Mouse (Mus musculus) liver, postnatal 0 days (tissue): Measurements from ENCODE around the gene Sf3a2. TPM values are rescaled to one million over a fixed set of nuclear protein-coding genes. Genes with fewer than 3 reads are reported as not detected.

Experiments used
- ATAC-seq: fragments of 200-750 bp; cut with Nextera tagmentation; 2 replicates; pipeline ENCODE4 v1.8.0; 2017; ENCODE audit warnings: mild to moderate bottlenecking, moderate library complexity
- DNase-seq: peaks from one replicate; pipeline ENCODE4 v3.0.0-alpha.2; 2016
- H3K27ac ChIP-seq: fragments of 300-500 bp; sonication (generic); 2 replicates; pipeline ENCODE4 v1.5.1; 2014; ENCODE audit warnings: antibody characterized with exemption, moderate library complexity, mild to moderate bottlenecking, low read depth
- H3K27me3 ChIP-seq: fragments of 300-500 bp; sonication (generic); 2 replicates; pipeline ENCODE4 v1.6.1; 2014; ENCODE audit warnings: low read length, control low read depth, mixed read lengths; ENCODE audit not compliant: insufficient read depth
- H3K36me3 ChIP-seq: fragments of 300-500 bp; sonication (generic); replicated peaks from 2 replicates; pipeline ENCODE4 v1.6.1; 2014; ENCODE audit warnings: mild to moderate bottlenecking, control low read depth, low read length, moderate library complexity, mixed read lengths; ENCODE audit not compliant: insufficient read depth
- H3K4me1 ChIP-seq: fragments of 300-500 bp; sonication (generic); 2 replicates; pipeline ENCODE4 v1.6.1; 2014; ENCODE audit warnings: antibody characterized with exemption, mild to moderate bottlenecking, control low read depth; ENCODE audit not compliant: insufficient read depth
- H3K4me2 ChIP-seq: fragments of 300-500 bp; sonication (generic); 2 replicates; pipeline ENCODE4 v1.6.1; 2014; ENCODE audit warnings: low read depth, mild to moderate bottlenecking, low read length, moderate library complexity, mixed read lengths
- H3K4me3 ChIP-seq: fragments of 300-500 bp; sonication (generic); 2 replicates; pipeline ENCODE4 v1.5.1; 2014; ENCODE audit warnings: low read depth, low read length
- H3K9ac ChIP-seq: fragments of 300-500 bp; sonication (generic); replicated peaks from 2 replicates; pipeline ENCODE4 v1.6.1; 2014; ENCODE audit warnings: mild to moderate bottlenecking, moderate library complexity
- H3K9me3 ChIP-seq: fragments of 300-500 bp; sonication (generic); 2 replicates; pipeline ENCODE4 v1.6.1; 2016; ENCODE audit warnings: mild to moderate bottlenecking, control low read depth, low read length, mixed read lengths
- CTCF ChIP-seq: sonication (generic); IDR thresholded peaks from 2 replicates; pipeline ENCODE4 v1.5.1; 2016; ENCODE audit warnings: antibody characterized with exemption, low read depth
- EP300 ChIP-seq: IDR thresholded peaks from 2 replicates; pipeline ENCODE4 v1.6.1; 2016; ENCODE audit warnings: antibody characterized with exemption, low read depth, mild to moderate bottlenecking
- WGBS: fragments of 180-500 bp; shearing (Covaris S2); extraction: QIAGEN DNeasy Blood & Tissue Kit; methylation state at CpG from one replicate; pipeline ENCODE4 v1.1.7; 2014; ENCODE audit not compliant: insufficient replicate concordance; 5-methylcytosine and 5-hydroxymethylcytosine counted together
- polyA plus RNA-seq: library from polyadenylated mRNA; unstranded; fragments of >200 nt; fragmentation: Nextera tagmentation; extraction: Ambion mirVana; gene quantifications from 2 replicates; pipeline ENCODE4 v1.2.1, GENCODE M21; 2015

Gene Sf3a2
- polyA plus RNA-seq, 1 experiment from 2014 or later: 20.9 TPM

DNA sequence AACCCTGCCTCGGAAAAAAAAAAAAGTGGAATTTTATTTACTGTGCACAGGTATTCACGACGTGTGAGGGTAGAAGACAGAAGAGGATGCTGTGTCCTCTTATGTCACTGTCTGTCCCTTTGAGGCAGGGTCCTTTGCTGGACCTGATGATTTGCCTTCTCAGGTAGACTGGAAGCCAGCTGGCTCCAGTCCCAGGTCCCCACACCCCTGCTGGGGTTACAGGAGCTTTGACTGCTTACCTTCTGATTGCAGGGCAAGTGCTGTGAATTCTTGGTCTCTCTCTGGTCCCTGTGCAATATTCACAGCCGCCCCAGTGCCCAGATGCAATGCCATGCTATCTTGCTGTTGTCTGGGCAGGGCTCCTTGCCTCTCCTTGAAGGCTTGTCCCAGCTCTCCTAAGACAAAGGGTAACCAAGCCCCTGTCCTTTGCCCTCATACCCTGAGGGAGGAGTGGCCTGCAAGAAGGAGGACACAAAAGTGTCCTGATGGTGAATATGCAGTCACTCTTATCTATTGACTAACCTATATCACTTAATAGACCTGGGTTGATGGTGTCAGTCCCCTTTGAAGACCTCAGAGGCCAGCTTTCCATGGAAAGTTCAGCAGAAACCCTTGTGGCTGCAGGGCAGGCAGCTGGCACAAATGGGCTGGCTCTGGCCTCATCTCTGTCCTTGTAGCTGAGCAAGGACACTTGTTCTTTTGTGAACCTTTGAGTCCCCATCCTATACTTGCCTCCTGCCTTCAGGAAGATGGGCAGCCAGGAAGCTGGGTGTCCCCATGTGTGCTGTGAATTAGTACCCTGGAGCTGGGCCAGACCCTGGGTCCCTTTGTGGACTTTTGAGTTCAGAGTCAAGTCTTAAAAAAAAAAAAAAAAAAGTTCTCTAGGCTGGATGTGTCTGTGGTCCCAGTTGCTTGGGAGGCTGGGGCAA lies 37.1 kb upstream of the Sf3a2 start:
- Histone ChIP-seq H3K4me1 (peaks cover 59% of the 10 kb centered on the region), H3K27me3 (no peaks in the 10 kb centered on the region), H3K4me2 (no peak overlapping the region), H3K4me3 (no peak overlapping the region), H3K36me3 (peaks cover 9% of the 10 kb centered on the region; the same call in 1 of the 2 replicates), H3K27ac (no peak overlapping the region), H3K9me3 (no peaks in the 10 kb centered on the region), H3K9ac (no peak overlapping the region)
- ATAC-seq: no peak
- 83% methylated on average over 4 of the region's 4 CpGs for WGBS
- no peak for DNase-seq
- TF ChIP-seq CTCF (no peak), EP300 (no peak)

DNA sequence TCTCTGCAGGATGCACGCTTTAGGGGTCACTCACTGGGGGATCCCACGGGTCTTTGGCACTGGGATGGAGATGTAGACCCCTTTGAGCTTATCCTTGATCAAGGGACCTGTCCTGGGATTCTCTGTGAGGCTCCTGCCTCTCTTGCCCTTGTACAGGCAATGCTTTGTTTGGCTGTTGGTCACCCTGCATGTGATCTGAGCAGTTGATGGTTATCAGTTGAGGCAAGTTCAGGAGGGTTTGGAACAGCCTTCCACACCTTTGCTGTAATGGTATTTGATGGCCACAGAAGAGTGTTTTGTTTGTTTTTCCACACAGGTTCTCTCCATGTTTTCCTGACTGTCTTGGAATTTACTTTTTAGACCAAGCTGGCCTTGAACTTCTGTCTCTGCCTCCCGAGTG lies 36.2 kb upstream of the Sf3a2 start:
- no peak for ATAC-seq

DNA sequence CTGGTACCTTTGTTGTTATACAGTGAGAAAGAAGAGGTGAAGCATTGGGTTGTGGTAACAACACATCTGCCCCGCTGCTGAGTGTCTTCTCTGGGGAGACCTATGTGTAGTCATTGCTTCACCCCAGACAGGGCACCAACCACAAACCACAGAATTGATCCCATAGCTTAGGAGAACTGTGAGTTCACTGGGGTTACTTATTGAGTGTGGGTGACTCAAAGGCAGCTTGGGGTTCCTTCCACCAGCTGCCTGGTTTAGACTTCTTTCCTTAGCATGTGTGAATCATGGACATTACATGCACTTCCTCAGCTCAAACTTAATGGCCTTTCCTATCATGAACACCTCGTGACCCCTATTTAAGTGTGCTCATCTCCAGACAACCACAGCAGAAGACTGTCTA lies 34.5 kb upstream of the Sf3a2 start:
- no peak for ATAC-seq
- no peaks in the 10 kb centered on the region for H3K27me3 ChIP-seq
- no peak for DNase-seq
- no peak overlapping the region for H3K4me3 ChIP-seq
- no peak for TF ChIP-seq EP300
- TF ChIP-seq CTCF: no peak
- H3K9me3 ChIP-seq: no peaks in the 10 kb centered on the region
- H3K4me1 ChIP-seq: peaks cover 38% of the 10 kb centered on the region
- no peak overlapping the region for H3K4me2 ChIP-seq
- WGBS: 66% methylated on average over 2 of the region's 2 CpGs
- H3K27ac ChIP-seq: no peak overlapping the region; the same call in 1 of the 2 replicates
- peaks cover 30% of the 10 kb centered on the region for H3K36me3 ChIP-seq
- H3K9ac ChIP-seq: no peak overlapping the region

More for the DNA sequence above, 36.2 kb upstream of the Sf3a2 start:
- H3K4me1 ChIP-seq: peaks cover 52% of the 10 kb centered on the region
- no peak overlapping the region for H3K4me2 ChIP-seq
- peaks cover 17% of the 10 kb centered on the region for H3K36me3 ChIP-seq
- no peaks in the 10 kb centered on the region for H3K27me3 ChIP-seq
- H3K9ac ChIP-seq: 0 out of 2 replicates have a peak overlapping the region, but pooled peaks have one; percentile 5
- no peak overlapping the region for H3K27ac ChIP-seq
- 78% methylated on average over 3 of the region's 3 CpGs for WGBS
- H3K9me3 ChIP-seq: no peaks in the 10 kb centered on the region
- H3K4me3 ChIP-seq: no peak overlapping the region
- TF ChIP-seq EP300 (no peak), CTCF (no peak)
- DNase-seq: no peak

DNA sequence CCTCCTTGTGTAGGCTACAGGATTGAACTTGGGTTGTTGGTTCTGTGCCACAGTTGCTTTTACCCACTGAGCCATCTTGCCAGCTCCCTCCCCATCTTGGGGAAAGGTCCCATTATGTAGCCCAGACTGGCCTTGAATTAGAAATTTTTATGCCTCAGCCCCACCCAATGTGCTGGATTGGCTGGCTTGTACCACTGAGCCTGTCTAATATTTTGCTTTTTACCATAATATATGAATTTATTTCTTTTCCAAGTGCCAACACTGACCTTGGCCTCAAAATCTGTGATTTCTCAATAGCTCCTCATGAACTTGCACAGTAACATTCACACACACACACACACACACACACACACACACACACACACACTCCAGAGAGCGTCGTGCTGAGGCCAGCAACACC lies 32.3 kb upstream of the Sf3a2 start:
- H3K27ac ChIP-seq: peak overlapping the region; percentile 77
- no peak for DNase-seq
- H3K36me3 ChIP-seq: peaks cover 47% of the 10 kb centered on the region
- no peaks in the 10 kb centered on the region for H3K9me3 ChIP-seq
- no peak overlapping the region for H3K4me3 ChIP-seq
- H3K27me3 ChIP-seq: no peaks in the 10 kb centered on the region
- no peak overlapping the region for H3K4me2 ChIP-seq
- H3K4me1 ChIP-seq: peaks cover 28% of the 10 kb centered on the region
- peak; percentile 15; the same call in 1 of the 2 replicates for ATAC-seq
- WGBS: 67% methylated on average over 2 of the region's 2 CpGs
- TF ChIP-seq CTCF (no peak), EP300 (no peak)
- H3K9ac ChIP-seq: no peak overlapping the region; the same call in 1 of the 2 replicates

DNA sequence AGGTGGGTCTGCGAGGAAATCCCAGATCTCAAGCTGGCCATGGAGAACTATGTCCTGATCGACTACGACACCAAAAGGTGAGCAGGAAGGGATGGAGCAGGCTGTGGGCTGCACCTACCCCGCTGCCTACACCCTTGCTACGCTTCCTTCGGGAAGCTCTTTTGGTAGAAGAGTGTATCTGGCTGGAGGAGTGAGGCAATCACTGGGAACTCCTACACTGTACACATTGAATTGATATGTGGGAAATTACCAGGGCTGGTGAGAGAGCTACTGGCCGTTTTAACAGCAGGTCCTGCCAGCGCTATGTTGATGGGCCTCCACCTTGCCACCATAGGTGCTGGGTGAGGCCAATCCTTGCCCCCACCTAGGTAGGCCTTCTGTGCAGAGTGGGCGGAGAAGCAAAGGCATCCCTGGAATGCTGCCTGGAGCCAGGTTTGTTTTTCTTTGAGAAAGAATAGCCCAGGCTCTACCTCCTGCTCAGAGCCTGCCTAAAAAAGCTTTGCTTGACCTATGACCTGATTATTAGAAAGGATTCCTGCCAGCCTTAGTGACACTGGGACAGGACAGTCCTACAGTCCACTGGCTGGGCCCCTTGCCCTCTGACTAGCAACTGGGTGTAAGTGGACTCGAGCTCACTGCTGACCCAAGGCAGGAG lies 31.7 kb upstream of the Sf3a2 start:
- DNase-seq (no peak), ATAC-seq (peak; percentile 78)
- Histone ChIP-seq H3K4me2 (no peak overlapping the region), H3K4me1 (peaks cover 23% of the 10 kb centered on the region), H3K4me3 (no peak overlapping the region), H3K27me3 (no peaks in the 10 kb centered on the region), H3K27ac (peak overlapping the region; percentile 77), H3K9ac (no peak overlapping the region; the same call in 1 of the 2 replicates), H3K36me3 (peaks cover 52% of the 10 kb centered on the region), H3K9me3 (no peaks in the 10 kb centered on the region)
- WGBS: 78% methylated on average over 10 of the region's 10 CpGs
- no peak for TF ChIP-seq EP300

DNA sequence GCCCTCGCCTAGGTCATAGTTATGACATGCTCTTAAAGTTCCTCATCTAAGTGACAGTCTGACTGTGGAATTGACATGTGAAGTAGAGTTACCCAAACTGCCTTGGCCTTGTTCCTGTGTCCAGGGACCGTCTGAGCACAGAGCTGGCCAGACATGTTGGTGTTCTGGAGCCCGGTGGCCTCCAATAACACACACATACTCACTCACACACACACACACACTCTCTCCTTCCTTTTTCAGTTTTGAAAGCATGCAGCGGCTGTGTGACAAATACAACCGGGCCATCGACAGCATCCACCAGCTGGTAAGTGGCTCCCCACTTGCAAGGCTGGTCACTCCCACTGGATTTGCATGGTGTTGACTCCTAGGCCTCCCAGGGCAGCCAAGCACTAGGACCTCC lies 29.6 kb upstream of the Sf3a2 start:
- no peak for TF ChIP-seq EP300
- TF ChIP-seq CTCF: no peak
- no peak overlapping the region for H3K9ac ChIP-seq
- WGBS: 87% methylated on average over 6 of the region's 6 CpGs
- no peak for DNase-seq
- H3K4me3 ChIP-seq: no peak overlapping the region
- no peak for ATAC-seq
- no peak overlapping the region for H3K27ac ChIP-seq
- H3K9me3 ChIP-seq: no peaks in the 10 kb centered on the region
- H3K27me3 ChIP-seq: no peaks in the 10 kb centered on the region
- H3K4me2 ChIP-seq: no peak overlapping the region
- peaks cover 9% of the 10 kb centered on the region for H3K4me1 ChIP-seq
- peaks cover 72% of the 10 kb centered on the region for H3K36me3 ChIP-seq
